Mouse (Mus musculus) hindbrain, embryonic 10.5 days (tissue): ENCODE data around the gene Slc25a53. TPM values are rescaled to one million over a fixed set of nuclear protein-coding genes. Genes with fewer than 3 reads are reported as not detected.

Experiments used
- DNase-seq: peaks from one replicate; pipeline ENCODE4 v3.0.0-alpha.2; 2017; ENCODE audit warnings: low spot score
- H3K27ac ChIP-seq: fragments of 300-500 bp; sonication (generic); 2 replicates; pipeline ENCODE4 v1.5.1; 2016; ENCODE audit warnings: mild to moderate bottlenecking, moderate library complexity
- H3K27me3 ChIP-seq: fragments of 300-500 bp; sonication (generic); 2 replicates; pipeline ENCODE4 v1.6.1; 2016; ENCODE audit warnings: mild to moderate bottlenecking; ENCODE audit not compliant: poor library complexity, insufficient read depth, severe bottlenecking
- H3K36me3 ChIP-seq: fragments of 300-500 bp; sonication (generic); 2 replicates; pipeline ENCODE4 v1.6.1; 2016; ENCODE audit warnings: mild to moderate bottlenecking, moderate library complexity
- H3K4me1 ChIP-seq: fragments of 300-500 bp; sonication (generic); replicated peaks from 2 replicates; pipeline ENCODE4 v1.6.1; 2016; ENCODE audit warnings: mild to moderate bottlenecking
- H3K4me3 ChIP-seq: fragments of 300-500 bp; sonication (generic); 2 replicates; pipeline ENCODE4 v1.5.1; 2016; ENCODE audit warnings: mild to moderate bottlenecking, moderate library complexity
- H3K9me3 ChIP-seq: fragments of 300-500 bp; sonication (generic); 2 replicates; pipeline ENCODE4 v1.6.1; 2016; ENCODE audit warnings: mild to moderate bottlenecking, moderate library complexity
- WGBS: fragments of 180-500 bp; shearing (Covaris S2); methylation state at CpG from one replicate; pipeline ENCODE4 v1.1.7; 2016; 5-methylcytosine and 5-hydroxymethylcytosine counted together
- polyA plus RNA-seq: library from polyadenylated mRNA; unstranded; fragments of >200 nt; fragmentation: Nextera tagmentation; extraction: Ambion mirVana; gene quantifications from 2 replicates; pipeline ENCODE4 v1.2.1, GENCODE M21; 2016

Gene Slc25a53
- 10.4 and 12.1 TPM in 2 replicates for polyA plus RNA-seq

DNA sequence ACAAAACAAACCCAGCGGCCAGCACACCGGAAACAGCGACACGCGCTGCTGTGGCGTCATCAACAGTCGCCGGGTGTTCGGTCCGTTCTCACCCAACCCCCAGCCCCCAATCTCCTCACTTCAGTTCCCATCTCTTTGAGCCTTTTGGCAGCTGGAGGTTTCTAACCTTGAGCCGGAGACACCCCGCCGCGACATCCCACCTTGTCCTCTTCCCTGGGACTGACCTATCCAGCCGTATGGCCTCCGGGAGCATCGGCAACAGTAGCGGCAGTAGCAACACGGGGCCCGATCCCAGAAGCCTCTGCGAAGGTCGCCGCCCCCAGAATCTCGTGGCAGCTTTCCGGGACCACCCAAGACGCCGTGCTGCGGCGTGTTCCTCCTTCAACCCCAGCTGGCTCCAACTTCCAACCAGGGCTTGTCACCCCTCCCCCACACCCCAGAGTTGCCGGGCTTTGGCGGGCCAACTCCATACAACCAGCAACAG, at the start of gene Slc25a53:
TSS of gene Slc25a53 (minus strand) at position 303 of the 484 bp plus-strand sequence.
- H3K27me3 ChIP-seq, result no peaks in the 10 kb centered on the region
- peak within 1 kb of the TSS; percentile 60 for H3K4me3 ChIP-seq
- H3K9me3 ChIP-seq, result no peaks in the 10 kb centered on the region
- WGBS, result 23% methylated on average over 31 of the region's 31 CpGs
- peak within 1 kb of the TSS; percentile 93 for H3K27ac ChIP-seq
- peaks cover 6% of the 10 kb centered on the region; the same call in 1 of the 2 replicates for H3K4me1 ChIP-seq
- no peaks in the 10 kb centered on the region for H3K36me3 ChIP-seq
- DNase-seq, result peak; percentile 91

DNA sequence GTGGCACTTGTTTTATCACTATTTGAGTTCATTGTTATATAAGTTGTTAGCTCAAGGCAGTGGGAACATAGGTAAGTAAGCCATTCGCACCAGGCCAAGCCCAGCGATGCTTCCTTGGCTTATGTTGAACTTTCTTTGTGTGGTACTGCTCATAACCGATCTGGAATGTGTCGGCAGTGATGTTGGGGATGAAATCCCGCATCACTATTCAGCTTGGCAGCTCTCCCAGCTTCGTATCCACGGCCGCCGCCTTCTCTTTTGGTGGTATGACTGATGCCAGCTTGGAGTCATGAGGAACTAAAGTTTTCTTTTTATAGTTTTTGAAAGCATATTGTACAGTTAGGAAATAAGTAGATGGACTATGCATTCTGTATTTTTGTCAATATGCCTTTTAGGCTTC, 25.1 kb upstream of the Slc25a53 start:
- H3K27ac ChIP-seq, result no peak overlapping the region
- no peaks in the 10 kb centered on the region for H3K36me3 ChIP-seq
- WGBS, result 89% methylated on average over 9 of the region's 9 CpGs
- no peak overlapping the region for H3K4me3 ChIP-seq
- H3K27me3 ChIP-seq, result no peaks in the 10 kb centered on the region
- no peak for DNase-seq
- no peaks in the 10 kb centered on the region for H3K9me3 ChIP-seq
- H3K4me1 ChIP-seq, result no peaks in the 10 kb centered on the region

DNA sequence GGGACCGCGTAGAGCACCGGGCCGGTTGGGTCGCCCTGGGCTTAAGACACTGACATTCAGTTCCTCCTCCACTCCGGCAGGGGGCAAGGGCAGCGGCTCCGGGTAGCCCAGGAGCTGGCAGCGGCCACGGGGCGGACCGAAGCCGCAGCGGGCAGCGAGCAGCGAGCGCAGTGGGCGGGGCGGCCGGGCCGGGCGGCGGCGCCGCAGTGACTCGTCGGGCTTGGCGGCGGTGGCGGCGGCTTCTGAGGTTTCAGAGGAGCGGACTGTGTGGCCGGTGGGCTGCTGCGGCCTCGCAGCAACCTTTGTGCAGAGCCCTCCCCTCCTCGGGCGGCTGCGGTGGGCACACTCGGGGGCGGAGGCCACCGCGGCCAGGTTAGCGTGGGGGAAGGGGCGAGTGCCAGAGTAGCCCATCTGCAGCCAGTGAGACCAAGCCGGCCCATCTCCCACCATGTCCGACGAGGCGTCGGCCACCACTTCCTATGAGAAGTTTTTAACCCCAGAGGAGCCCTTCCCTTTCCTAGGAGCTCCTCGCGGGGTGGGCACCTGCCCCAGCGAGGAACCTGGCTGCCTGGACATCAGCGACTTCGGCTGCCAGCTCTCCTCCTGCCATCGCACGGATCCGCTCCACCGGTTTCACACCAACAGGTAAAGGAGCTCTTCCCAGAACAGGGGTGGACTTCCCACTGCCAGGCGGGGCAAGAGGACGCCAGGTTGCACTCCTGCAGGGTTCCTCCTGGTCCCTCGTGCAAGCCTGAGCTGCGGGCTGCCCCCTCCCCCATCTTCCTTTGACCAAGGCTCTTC, 11.5 kb upstream of the Slc25a53 start, which contains the start of gene Fam199x:
TSS of gene Fam199x (plus strand) at position 170 of the 801 bp plus-strand sequence.
- Histone ChIP-seq H3K36me3 (no peaks in the 10 kb centered on the region), H3K27ac (peak within 1 kb of the TSS; percentile 89), H3K9me3 (no peaks in the 10 kb centered on the region; the same call in 1 of the 2 replicates), H3K27me3 (peaks cover 24% of the 10 kb centered on the region), H3K4me3 (peak within 1 kb of the TSS; percentile 67), H3K4me1 (no peaks in the 10 kb centered on the region; the same call in 1 of the 2 replicates)
- peak; percentile 71 for DNase-seq
- WGBS, result 17% methylated on average over 62 of the region's 62 CpGs

DNA sequence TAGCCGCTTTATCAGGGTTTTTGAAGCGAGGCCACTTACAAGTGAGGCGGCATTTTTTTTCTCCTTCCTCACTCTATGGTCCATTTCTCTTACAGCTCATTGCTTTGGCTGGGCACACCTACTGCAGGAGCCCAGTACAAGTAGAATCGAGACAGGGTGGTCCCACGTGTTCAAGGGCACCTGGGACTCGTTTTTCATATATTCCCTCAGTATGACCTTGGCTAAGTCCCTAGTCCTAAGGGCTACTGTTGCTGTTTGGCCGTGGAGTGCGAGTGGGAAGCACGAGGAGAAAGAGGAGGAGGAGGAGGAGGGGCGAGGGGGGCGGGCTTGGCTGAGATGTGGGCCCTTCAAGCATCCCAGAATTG, 10.9 kb upstream of the Slc25a53 start:
- WGBS, result 19% methylated on average over 11 of the region's 11 CpGs
- Histone ChIP-seq H3K27ac (peak overlapping the region; percentile 89), H3K36me3 (no peaks in the 10 kb centered on the region), H3K4me1 (no peaks in the 10 kb centered on the region; the same call in 1 of the 2 replicates), H3K9me3 (no peaks in the 10 kb centered on the region; the same call in 1 of the 2 replicates), H3K27me3 (peaks cover 24% of the 10 kb centered on the region), H3K4me3 (peak overlapping the region; percentile 67)
- DNase-seq, result no peak

DNA sequence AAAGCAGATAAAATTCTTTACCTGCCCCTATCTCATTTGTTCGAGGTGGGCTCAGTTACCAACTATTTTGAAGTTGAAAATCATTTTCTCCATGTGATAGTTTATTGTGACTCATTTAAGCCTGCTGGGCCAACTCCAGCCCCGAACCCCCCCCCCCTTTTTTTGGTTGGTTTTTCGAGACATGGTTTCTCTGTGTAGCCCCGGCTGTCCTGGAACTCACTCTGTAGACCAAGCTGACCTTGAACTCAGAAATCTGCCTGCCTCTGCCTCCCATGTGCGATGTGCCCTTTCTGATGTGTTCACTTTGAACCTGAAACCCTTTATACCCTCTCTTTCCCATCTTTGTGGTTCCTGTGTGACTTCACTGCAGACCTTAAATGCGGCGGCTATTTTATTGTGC, 400 bp upstream of the Slc25a53 start:
- no peaks in the 10 kb centered on the region for H3K9me3 ChIP-seq
- peaks cover 6% of the 10 kb centered on the region; the same call in 1 of the 2 replicates for H3K4me1 ChIP-seq
- peak; percentile 2 for DNase-seq
- no peaks in the 10 kb centered on the region for H3K36me3 ChIP-seq
- peak overlapping the region; percentile 93 for H3K27ac ChIP-seq
- no peaks in the 10 kb centered on the region for H3K27me3 ChIP-seq
- WGBS, result 46% methylated on average over 7 of the region's 7 CpGs
- H3K4me3 ChIP-seq, result peak overlapping the region; percentile 60

DNA sequence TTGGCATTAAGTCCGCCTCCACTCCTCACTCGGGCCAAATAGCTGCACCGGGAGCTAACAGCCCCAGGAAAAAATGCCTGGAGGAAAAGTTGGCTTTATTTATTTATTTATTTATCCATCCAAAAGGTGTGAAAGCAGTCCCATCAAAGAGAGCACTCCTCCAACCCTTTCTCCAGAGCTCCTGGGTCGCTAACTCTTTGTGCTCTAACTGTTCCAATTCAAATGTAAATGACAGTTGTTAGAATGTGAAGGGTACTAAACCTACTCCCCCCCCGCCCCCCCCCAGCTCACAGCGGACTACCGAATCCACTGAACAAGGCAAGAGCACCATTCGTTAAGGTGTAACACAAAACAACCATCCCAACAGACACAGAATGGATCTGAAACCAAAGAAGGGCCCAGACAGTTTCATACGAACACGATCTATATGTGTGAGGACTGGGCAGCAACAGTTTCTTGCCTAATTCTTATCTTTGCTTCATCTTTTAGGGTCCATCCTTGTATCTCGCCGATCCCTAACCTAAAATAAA, 567 bp downstream of the Slc25a53 start:
- DNase-seq, result no peak
- Histone ChIP-seq H3K36me3 (no peaks in the 10 kb centered on the region), H3K27me3 (no peaks in the 10 kb centered on the region), H3K4me1 (peaks cover 6% of the 10 kb centered on the region; the same call in 1 of the 2 replicates), H3K27ac (peak overlapping the region; percentile 93), H3K9me3 (no peaks in the 10 kb centered on the region), H3K4me3 (peak overlapping the region; percentile 60)
- 17% methylated on average over 12 of the region's 12 CpGs for WGBS

DNA sequence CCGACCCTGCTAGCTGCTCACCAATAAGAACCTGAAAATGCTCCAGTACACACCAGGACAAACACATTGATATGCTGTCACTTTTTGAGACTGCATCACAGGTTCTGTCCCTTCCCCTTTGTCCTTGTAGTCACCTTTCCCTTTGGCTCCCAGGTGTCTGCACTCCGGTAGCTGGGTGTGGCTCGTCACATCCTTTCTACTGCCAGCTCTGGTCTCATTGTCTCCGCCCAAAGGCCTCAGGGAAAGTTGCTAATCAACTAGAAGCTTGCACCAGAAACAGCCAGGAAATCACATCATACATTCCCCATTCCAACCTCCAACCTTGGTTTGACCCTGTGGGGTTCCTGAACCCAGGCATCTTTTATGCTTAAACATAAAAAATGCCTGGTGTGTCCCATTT, 3.8 kb downstream of the Slc25a53 start:
- H3K4me1 ChIP-seq, result peaks cover 6% of the 10 kb centered on the region; the same call in 1 of the 2 replicates
- no peaks in the 10 kb centered on the region for H3K36me3 ChIP-seq
- WGBS, result 80% methylated on average over 4 of the region's 4 CpGs
- no peak overlapping the region for H3K27ac ChIP-seq
- DNase-seq, result no peak
- no peaks in the 10 kb centered on the region for H3K9me3 ChIP-seq
- no peaks in the 10 kb centered on the region for H3K27me3 ChIP-seq
- no peak overlapping the region for H3K4me3 ChIP-seq

DNA sequence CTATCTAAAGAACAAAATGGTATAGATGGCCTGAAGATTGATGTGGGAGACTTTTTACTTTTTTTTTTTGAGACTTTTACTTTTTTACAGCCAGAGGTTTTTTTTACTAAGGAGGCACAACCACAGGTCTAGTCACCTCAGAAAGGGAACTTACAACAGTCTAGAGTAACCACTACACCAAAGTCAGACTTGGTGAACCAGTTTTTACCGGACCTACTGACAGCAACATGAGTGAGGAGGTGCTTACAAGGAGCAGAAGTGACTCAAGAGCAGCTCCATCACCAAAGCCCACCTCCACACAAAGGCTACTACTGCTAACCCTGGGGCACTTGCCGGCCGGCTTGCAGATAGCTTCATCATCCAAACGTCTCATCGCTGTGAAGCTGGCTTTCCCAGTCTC, 6.4 kb downstream of the Slc25a53 start:
- Histone ChIP-seq H3K4me3 (no peak overlapping the region), H3K27ac (no peak overlapping the region), H3K36me3 (peaks cover 6% of the 10 kb centered on the region; the same call in 1 of the 2 replicates), H3K9me3 (no peaks in the 10 kb centered on the region), H3K4me1 (no peaks in the 10 kb centered on the region), H3K27me3 (no peaks in the 10 kb centered on the region)
- DNase-seq, result no peak
- 90% methylated on average over 5 of the region's 5 CpGs for WGBS

DNA sequence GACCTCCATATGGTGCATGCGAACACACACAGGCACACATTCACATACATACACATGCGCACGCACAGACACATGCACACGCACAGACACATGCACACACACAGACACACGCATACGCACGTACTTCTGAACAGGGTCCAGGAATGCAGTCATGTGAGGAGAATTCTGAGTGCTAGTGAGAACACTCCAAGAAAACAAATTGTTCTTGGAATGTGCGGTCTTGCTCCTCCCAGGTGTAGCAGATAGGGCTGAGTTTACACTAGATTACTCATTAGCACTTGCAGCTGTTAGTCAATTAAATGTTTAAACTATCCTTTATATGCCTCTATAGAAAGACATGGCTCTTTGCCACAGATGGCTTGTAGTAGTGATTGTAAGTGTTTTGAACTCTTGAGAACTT, 7.2 kb downstream of the Slc25a53 start:
- Histone ChIP-seq H3K27me3 (no peaks in the 10 kb centered on the region), H3K4me3 (no peak overlapping the region), H3K36me3 (peaks cover 6% of the 10 kb centered on the region; the same call in 1 of the 2 replicates), H3K4me1 (no peaks in the 10 kb centered on the region), H3K9me3 (no peaks in the 10 kb centered on the region), H3K27ac (no peak overlapping the region)
- no peak for DNase-seq
- 93% methylated on average over 8 of the region's 8 CpGs for WGBS

DNA sequence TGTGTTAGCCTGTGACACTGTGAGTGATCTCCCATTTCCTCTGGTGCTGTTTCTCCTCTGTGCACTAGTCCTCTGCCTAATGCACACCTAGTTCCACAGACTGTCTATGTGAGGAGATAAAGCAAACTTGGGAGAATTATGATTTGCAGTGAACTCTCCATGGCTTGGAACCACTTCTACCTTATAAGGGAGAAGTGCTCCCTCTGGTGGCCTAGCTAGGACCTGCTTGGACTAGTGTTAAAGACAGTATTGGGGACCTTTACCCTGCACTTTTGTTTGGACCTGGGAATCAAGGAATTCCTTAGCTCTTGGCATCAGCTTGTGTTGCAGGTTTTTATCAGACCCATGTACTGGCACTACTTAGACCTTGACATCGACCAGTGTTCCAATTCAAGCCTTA, 18.8 kb downstream of the Slc25a53 start:
- no peak overlapping the region for H3K4me3 ChIP-seq
- H3K27ac ChIP-seq, result no peak overlapping the region
- H3K4me1 ChIP-seq, result no peaks in the 10 kb centered on the region
- no peaks in the 10 kb centered on the region for H3K9me3 ChIP-seq
- WGBS, result 23% methylated on average over 1 of the region's 1 CpGs
- no peaks in the 10 kb centered on the region for H3K27me3 ChIP-seq
- no peaks in the 10 kb centered on the region for H3K36me3 ChIP-seq
- peak; percentile 44 for DNase-seq

DNA sequence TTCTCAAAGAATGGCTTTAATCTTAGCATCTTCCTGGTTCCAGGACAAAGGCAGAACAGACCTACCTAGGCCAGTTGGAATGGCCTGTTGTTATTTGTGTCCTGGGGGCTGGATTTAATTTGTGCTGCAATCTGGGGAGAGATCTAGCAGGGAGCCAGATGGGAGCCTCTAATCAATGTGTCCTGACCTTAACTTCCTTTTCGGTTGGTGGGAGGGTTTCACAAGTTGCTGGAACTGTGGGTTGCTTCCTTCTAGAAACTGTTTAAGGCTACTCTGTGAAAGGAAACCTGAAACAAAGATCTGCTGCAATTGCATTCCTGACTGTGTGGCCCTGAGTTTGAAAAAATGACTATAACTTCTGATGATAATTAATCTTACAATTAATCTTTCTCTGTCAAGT, 20.4 kb downstream of the Slc25a53 start:
- 77% methylated on average over 1 of the region's 1 CpGs for WGBS
- Histone ChIP-seq H3K9me3 (no peaks in the 10 kb centered on the region), H3K36me3 (no peaks in the 10 kb centered on the region), H3K27ac (no peak overlapping the region), H3K4me1 (no peaks in the 10 kb centered on the region), H3K4me3 (no peak overlapping the region), H3K27me3 (no peaks in the 10 kb centered on the region)
- no peak for DNase-seq

DNA sequence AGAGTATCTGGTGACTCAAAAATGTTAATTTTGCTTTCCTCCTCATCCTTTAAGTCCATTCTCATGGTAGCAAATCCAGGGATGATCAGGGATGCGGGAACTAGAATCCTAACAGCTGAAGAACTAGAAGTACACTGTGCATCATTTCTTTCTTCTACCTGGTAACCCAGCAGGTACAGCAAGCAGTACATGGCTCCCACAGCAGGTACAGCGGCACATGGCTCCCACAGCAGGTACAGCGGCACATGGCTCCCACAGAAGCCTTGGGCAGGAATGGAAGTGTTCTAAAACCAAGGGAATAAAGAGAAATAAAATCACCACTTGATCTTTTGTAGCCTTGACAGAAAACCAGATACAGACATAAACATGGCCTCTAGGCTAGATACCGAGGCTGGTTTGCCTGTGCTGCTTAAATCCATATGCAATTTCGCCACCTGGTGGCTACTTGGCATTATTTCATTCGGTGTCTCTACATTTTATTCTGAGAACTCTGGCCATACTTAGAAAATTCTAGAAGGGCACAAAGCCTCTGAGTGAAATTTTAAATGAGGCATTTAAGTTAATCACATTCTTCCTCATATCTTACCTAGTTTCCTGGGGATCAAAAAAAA, 22.9 kb downstream of the Slc25a53 start:
- WGBS, result 56% methylated on average over 6 of the region's 6 CpGs

DNA sequence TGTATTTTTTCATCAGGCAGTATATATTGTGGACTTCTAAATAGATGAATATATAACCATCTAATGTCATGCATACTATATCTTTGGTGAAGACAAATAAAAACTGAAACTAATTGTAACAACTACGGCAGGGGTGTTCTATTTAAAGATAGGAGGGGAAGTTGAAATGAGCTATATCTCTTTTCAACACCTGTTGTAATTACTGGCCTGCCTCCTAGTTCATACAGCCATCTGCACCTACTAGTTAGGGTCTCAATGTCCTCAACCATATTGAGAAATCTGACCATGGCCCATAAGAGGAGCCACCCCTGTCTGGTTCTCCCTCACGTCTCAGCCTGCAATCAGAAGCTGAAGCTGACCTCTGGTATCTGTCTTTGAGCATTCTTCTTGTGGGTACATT, 41.8 kb downstream of the Slc25a53 start:
- no peak overlapping the region for H3K4me3 ChIP-seq
- H3K27ac ChIP-seq, result no peak overlapping the region
- WGBS, result 89% methylated on average over 2 of the region's 2 CpGs
- DNase-seq, result no peak
- peaks cover 23% of the 10 kb centered on the region for H3K27me3 ChIP-seq
- H3K36me3 ChIP-seq, result 0 out of 2 replicates have a peak, but pooled peaks cover under 1% of the 10 kb centered on the region
- H3K4me1 ChIP-seq, result peaks cover 18% of the 10 kb centered on the region; the same call in 1 of the 2 replicates
- H3K9me3 ChIP-seq, result no peaks in the 10 kb centered on the region

More for the DNA sequence above, 22.9 kb downstream of the Slc25a53 start:
- Histone ChIP-seq H3K4me1 (no peaks in the 10 kb centered on the region), H3K36me3 (no peaks in the 10 kb centered on the region), H3K27ac (no peak overlapping the region), H3K4me3 (no peak overlapping the region), H3K27me3 (no peaks in the 10 kb centered on the region), H3K9me3 (no peaks in the 10 kb centered on the region)
- DNase-seq, result peak; percentile 36
